In genomic region chr5:148869583-148869982, GRCm38 (mm10) we compare ENCODE assay signal across 25 mouse cellular contexts.
"Had no signal": no experiment of that assay in that cellular context is flagged by ENCODE, and none has a peak within 500 bp of the region (broad histone marks: within the 10 kb centered on the region; RNA-seq: fewer than 3 reads in every experiment).

No protein-coding gene starts in this region.

- H3K9me3 ChIP-seq: heart, embryonic 13.5 days; heart, embryonic 15.5 days; hindbrain, embryonic 15.5 days; kidney, embryonic 15.5 days; limb, embryonic 13.5 days; limb, embryonic 15.5 days had no signal

- ATAC-seq: forebrain, postnatal 0 days; hindbrain, postnatal 0 days had no signal

- H3K4me3 ChIP-seq: heart, adult 2 months; heart, embryonic 13.5 days; heart, embryonic 15.5 days; hindbrain, embryonic 13.5 days; hindbrain, embryonic 15.5 days; kidney, embryonic 15.5 days; left cerebral cortex, adult 2 months; limb, embryonic 13.5 days; limb, embryonic 15.5 days had no signal

- H3K9ac ChIP-seq: forebrain, postnatal 0 days; heart, embryonic 13.5 days; heart, embryonic 15.5 days; hindbrain, embryonic 13.5 days; hindbrain, embryonic 15.5 days; kidney, embryonic 15.5 days; limb, embryonic 13.5 days; limb, embryonic 15.5 days had no signal

- DNase-seq: forebrain, postnatal 0 days; gastrocnemius, postnatal 14 days; gastrocnemius, postnatal 36 days; heart, adult 11 months; heart, adult 2 months; heart, postnatal 14 days; heart, postnatal 36 days; kidney, adult 11 months; kidney, adult 2 months; kidney, adult 9 months; kidney, postnatal 14 days; kidney, postnatal 36 days; layer of hippocampus, adult 9-11 months; left cerebral cortex, postnatal 4 days had no signal

- H3K4me2 ChIP-seq: heart, embryonic 11.5 days; heart, embryonic 13.5 days; heart, embryonic 15.5 days; hindbrain, embryonic 13.5 days; hindbrain, embryonic 15.5 days; kidney, embryonic 15.5 days; limb, embryonic 13.5 days; limb, embryonic 15.5 days had no signal

- H3K27ac ChIP-seq: heart, adult 2 months; heart, embryonic 13.5 days; heart, embryonic 15.5 days; hindbrain, embryonic 13.5 days; hindbrain, embryonic 15.5 days; hindbrain, postnatal 0 days; kidney, embryonic 15.5 days; kidney, postnatal 0 days; left cerebral cortex, adult 2 months; limb, embryonic 13.5 days; limb, embryonic 15.5 days had no signal

- H3K4me1 ChIP-seq: heart, embryonic 13.5 days; heart, embryonic 15.5 days; hindbrain, embryonic 15.5 days had no signal

- H3K27me3 ChIP-seq: heart, embryonic 13.5 days; heart, embryonic 15.5 days; hindbrain, embryonic 13.5 days; hindbrain, embryonic 15.5 days; kidney, embryonic 15.5 days; limb, embryonic 13.5 days; limb, embryonic 15.5 days had no signal
